Mouse (Mus musculus) neural tube, embryonic 11.5 days (tissue): ENCODE data around the gene Scarb1. TPM values are rescaled to one million over a fixed set of nuclear protein-coding genes. Genes with fewer than 3 reads are reported as not detected.

Experiments
- ATAC-seq: fragments of 200-750 bp; cut with Nextera tagmentation; 2 replicates; pipeline ENCODE4 v1.8.0; 2017; ENCODE audit warnings: moderate number of reproducible peaks, mild to moderate bottlenecking, moderate TSS enrichment, moderate library complexity; ENCODE audit not compliant: insufficient read depth, low FRiP score, low TSS enrichment
- DNase-seq: peaks from one replicate; pipeline ENCODE4 v3.0.0-alpha.2; 2015; ENCODE audit warnings: low spot score
- H3K27ac ChIP-seq: fragments of 300-500 bp; sonication (generic); 2 replicates; pipeline ENCODE4 v1.5.1; 2014; ENCODE audit warnings: low read depth, mild to moderate bottlenecking, low read length
- H3K27me3 ChIP-seq: fragments of 300-500 bp; sonication (generic); 2 replicates; pipeline ENCODE4 v1.6.1; 2014; ENCODE audit warnings: mild to moderate bottlenecking, low read length, mixed read lengths; ENCODE audit not compliant: control insufficient read depth, insufficient read depth
- H3K36me3 ChIP-seq: fragments of 300-500 bp; sonication (generic); 2 replicates; pipeline ENCODE4 v1.6.1; 2014; ENCODE audit warnings: mild to moderate bottlenecking, low read length, moderate library complexity, mixed read lengths; ENCODE audit not compliant: control insufficient read depth, insufficient read depth
- H3K4me1 ChIP-seq: fragments of 300-500 bp; sonication (generic); 2 replicates; pipeline ENCODE4 v1.6.1; 2014; ENCODE audit warnings: low read length, mixed read lengths; ENCODE audit not compliant: control insufficient read depth, insufficient read depth
- H3K4me2 ChIP-seq: fragments of 300-500 bp; sonication (generic); 2 replicates; pipeline ENCODE4 v1.6.1; 2014; ENCODE audit warnings: low read depth, mild to moderate bottlenecking, moderate library complexity
- H3K4me3 ChIP-seq: fragments of 300-500 bp; sonication (generic); 2 replicates; pipeline ENCODE4 v1.5.1; 2014; ENCODE audit warnings: low read depth, low read length
- H3K9ac ChIP-seq: fragments of 300-500 bp; sonication (generic); 2 replicates; pipeline ENCODE4 v1.6.1; 2014; ENCODE audit warnings: mild to moderate bottlenecking, low read length
- H3K9me3 ChIP-seq: fragments of 300-500 bp; sonication (generic); 2 replicates; pipeline ENCODE4 v1.6.1; 2016; ENCODE audit warnings: low read length; ENCODE audit not compliant: control insufficient read depth
- WGBS: fragments of 180-500 bp; shearing (Covaris S2); extraction: QIAGEN DNeasy Blood & Tissue Kit; methylation state at CpG from one replicate; pipeline ENCODE4 v1.1.7; 2014; 5-methylcytosine and 5-hydroxymethylcytosine counted together
- polyA plus RNA-seq: library from polyadenylated mRNA; unstranded; fragments of >200 nt; fragmentation: Nextera tagmentation; extraction: Ambion mirVana; gene quantifications from 2 replicates; pipeline ENCODE4 v1.2.1, GENCODE M21; 2014

The Scarb1 gene
- polyA plus RNA-seq, 1 experiment from 2014 or later = 22.2 TPM

DNA sequence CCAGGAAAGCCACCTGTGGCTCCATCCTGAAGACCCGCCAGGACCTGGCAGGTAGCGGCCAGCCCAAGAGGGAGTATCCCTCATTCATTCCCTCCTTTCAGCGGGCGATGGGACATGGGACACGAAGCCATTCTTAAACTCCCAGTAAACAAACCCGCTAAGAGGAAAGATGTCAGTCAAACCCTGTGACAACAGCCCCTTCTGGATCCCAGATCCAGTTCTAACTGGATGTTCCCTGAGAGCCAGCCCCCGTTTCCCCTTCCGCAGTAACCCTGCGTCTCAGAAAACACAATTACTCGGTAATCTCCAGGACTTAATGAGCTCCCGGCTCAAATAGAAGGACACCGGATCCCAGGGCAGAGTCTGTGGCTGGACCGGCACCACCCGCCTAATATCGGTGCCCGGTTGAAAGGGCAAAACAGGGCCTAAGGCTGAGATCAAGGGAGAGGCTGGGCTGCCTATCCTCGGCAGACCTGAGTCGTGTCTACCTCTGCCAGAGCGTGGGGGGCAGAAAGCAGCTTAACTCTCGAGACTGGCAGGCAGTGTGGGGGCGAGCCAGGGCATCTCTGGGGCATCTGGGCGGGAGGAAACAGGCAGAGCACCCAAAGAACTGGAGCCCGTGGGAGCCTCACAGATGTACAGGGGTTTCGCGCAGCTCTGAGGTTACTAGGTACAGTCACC lies 903 bp downstream of the Scarb1 start:
- H3K27ac ChIP-seq = no peak overlapping the region
- DNase-seq = peak; percentile 27
- H3K9me3 ChIP-seq = no peaks in the 10 kb centered on the region
- peak overlapping the region; percentile 62 for H3K4me3 ChIP-seq
- H3K4me1 ChIP-seq = peaks cover 15% of the 10 kb centered on the region; the same call in 1 of the 2 replicates
- peak overlapping the region; percentile 95 for H3K4me2 ChIP-seq
- 1% methylated on average over 25 of the region's 25 CpGs for WGBS
- H3K9ac ChIP-seq = peak overlapping the region; percentile 56
- no peak for ATAC-seq
- H3K36me3 ChIP-seq = no peaks in the 10 kb centered on the region
- 0 out of 2 replicates have a peak, but pooled peaks cover 3% of the 10 kb centered on the region for H3K27me3 ChIP-seq

DNA sequence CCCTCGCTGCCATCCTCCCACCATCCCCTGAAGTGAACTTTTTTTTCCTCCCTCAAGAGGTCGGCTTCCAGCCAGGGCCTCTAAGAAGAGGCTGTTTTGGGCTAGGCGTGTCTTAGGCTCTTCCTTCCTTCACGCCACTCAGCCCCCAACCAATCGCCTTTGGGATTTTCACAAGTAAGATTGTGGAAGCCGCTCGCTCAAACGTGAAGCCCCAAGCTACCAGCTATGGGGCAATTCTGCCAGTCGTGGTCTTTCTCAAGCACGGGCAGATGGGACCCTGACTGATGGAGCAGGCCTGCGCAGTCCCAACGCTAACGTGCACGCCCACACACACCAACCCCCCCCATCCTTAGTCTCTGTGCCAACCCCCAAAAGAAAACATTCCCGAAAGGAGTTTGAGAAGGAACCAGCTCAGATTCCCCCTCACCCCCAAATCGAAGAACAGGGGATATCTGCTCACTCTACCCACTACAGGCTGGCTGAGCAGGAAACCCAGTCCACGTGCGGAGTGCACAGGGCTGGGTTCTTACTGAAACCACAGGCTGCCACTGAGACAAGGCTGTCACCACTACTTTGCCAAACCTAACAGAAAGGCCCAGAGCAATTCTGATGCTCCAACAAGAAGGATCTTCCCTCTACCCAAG lies 1.7 kb downstream of the Scarb1 start:
- DNase-seq (peak; percentile 40), ATAC-seq (no peak)
- Histone ChIP-seq H3K9ac (no peak overlapping the region), H3K27ac (no peak overlapping the region), H3K4me2 (peak overlapping the region; percentile 95), H3K4me1 (peaks cover 15% of the 10 kb centered on the region; the same call in 1 of the 2 replicates), H3K27me3 (0 out of 2 replicates have a peak, but pooled peaks cover 3% of the 10 kb centered on the region), H3K36me3 (no peaks in the 10 kb centered on the region), H3K4me3 (peak overlapping the region; percentile 62), H3K9me3 (no peaks in the 10 kb centered on the region)
- 2% methylated on average over 18 of the region's 18 CpGs for WGBS

- Histone ChIP-seq H3K9ac (no peak overlapping the region), H3K4me1 (peaks cover 15% of the 10 kb centered on the region; the same call in 1 of the 2 replicates), H3K9me3 (no peaks in the 10 kb centered on the region), H3K27ac (no peak overlapping the region), H3K4me3 (no peak overlapping the region), H3K36me3 (no peaks in the 10 kb centered on the region), H3K27me3 (0 out of 2 replicates have a peak, but pooled peaks cover 3% of the 10 kb centered on the region), H3K4me2 (no peak overlapping the region)
- WGBS = 81% methylated on average over 7 of the region's 7 CpGs
- no peak for ATAC-seq
- DNase-seq = no peak
Observed at GRCm38 (mm10) chr5:125337526-125337925, 3.4 kb downstream of the Scarb1 start.

DNA sequence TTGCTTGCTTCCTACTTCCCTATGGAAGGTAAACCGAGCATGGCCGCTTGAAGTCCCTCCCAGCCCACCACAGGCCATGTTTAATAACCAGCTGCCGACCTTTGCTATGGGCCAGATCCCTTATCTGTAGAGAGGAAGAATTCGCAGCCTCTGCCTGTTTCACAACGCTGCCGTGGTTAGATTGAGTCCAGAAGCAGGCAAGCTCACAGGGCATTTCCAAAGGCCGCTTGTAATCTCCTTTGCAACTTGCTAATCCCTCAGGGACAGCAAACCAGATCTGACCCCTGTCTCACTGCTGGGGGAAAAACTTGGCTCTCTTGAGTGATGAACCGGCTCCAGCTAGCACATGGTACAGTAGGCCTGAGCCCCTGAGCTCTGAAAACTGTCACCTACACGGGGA lies 3.9 kb downstream of the Scarb1 start:
- Histone ChIP-seq H3K9me3 (no peaks in the 10 kb centered on the region), H3K4me1 (peaks cover 15% of the 10 kb centered on the region; the same call in 1 of the 2 replicates), H3K36me3 (no peaks in the 10 kb centered on the region), H3K4me2 (no peak overlapping the region), H3K9ac (no peak overlapping the region), H3K27ac (no peak overlapping the region), H3K4me3 (no peak overlapping the region), H3K27me3 (0 out of 2 replicates have a peak, but pooled peaks cover 3% of the 10 kb centered on the region)
- ATAC-seq (no peak), DNase-seq (no peak)
- WGBS = 71% methylated on average over 9 of the region's 9 CpGs

- Histone ChIP-seq H3K4me1 (no peaks in the 10 kb centered on the region), H3K4me2 (no peak overlapping the region), H3K27ac (no peak overlapping the region), H3K9ac (no peak overlapping the region), H3K27me3 (no peaks in the 10 kb centered on the region), H3K36me3 (no peaks in the 10 kb centered on the region), H3K4me3 (no peak overlapping the region), H3K9me3 (no peaks in the 10 kb centered on the region)
- no peak for ATAC-seq
- DNase-seq = no peak
- WGBS = 80% methylated on average over 6 of the region's 6 CpGs
Observed at GRCm38 (mm10) chr5:125333009-125333408, 7.9 kb downstream of the Scarb1 start.

GRCm38 (mm10) chr5:125332333-125332732 lies 8.6 kb downstream of the Scarb1 start:
- H3K4me3 ChIP-seq = no peak overlapping the region
- H3K36me3 ChIP-seq = no peaks in the 10 kb centered on the region
- no peaks in the 10 kb centered on the region for H3K4me1 ChIP-seq
- DNase-seq (no peak), ATAC-seq (no peak)
- H3K4me2 ChIP-seq = no peak overlapping the region
- H3K9me3 ChIP-seq = no peaks in the 10 kb centered on the region
- no peak overlapping the region for H3K27ac ChIP-seq
- 91% methylated on average over 4 of the region's 4 CpGs for WGBS
- H3K9ac ChIP-seq = no peak overlapping the region
- no peaks in the 10 kb centered on the region for H3K27me3 ChIP-seq

DNA sequence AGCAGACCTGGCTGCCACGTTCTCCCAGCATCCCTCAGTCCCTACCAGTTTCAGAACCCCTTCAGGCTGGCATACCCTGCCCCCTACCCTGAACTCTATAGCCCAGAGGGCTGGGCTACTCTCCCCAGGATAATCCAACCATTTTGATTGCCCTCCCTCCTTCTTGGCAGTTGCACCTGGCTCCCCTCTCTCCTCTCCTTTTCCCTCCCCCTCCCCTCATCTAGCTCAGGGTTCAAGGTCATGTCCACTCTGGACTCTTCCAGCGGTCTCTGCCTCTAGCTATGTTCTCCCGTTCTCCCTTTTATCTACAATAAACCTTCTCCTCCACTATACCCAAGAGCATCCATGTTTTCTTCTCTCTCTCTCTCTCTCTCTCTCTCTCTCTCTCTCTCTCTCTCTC lies 9.1 kb downstream of the Scarb1 start:
- H3K27ac ChIP-seq = no peak overlapping the region
- WGBS = 50% methylated on average over 3 of the region's 3 CpGs
- no peak for ATAC-seq
- no peak for DNase-seq
- no peaks in the 10 kb centered on the region for H3K9me3 ChIP-seq
- H3K9ac ChIP-seq = no peak overlapping the region
- no peaks in the 10 kb centered on the region for H3K36me3 ChIP-seq
- H3K4me1 ChIP-seq = no peaks in the 10 kb centered on the region
- H3K27me3 ChIP-seq = no peaks in the 10 kb centered on the region
- H3K4me2 ChIP-seq = no peak overlapping the region
- no peak overlapping the region for H3K4me3 ChIP-seq

DNA sequence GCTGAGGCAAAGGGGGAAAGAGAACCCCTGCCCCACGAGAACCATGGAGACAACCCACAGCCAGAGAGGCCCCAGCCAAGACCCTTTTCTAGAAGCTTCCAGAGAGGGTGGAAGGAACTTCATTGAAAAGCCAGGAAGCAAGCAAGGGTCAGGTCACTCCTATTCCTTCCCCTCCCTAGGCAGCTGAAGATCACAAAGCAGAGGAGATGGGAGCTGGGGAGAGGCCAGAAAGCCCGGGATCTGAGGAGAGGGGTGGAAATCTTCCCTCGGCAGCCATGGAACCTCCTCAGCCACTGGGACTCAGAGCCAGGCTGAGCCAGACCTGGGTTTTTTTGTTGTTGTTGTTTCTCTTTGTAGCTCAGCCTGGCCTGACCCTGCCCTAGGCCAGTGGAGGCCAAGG lies 9.8 kb downstream of the Scarb1 start:
- H3K4me2 ChIP-seq = no peak overlapping the region
- no peaks in the 10 kb centered on the region for H3K9me3 ChIP-seq
- H3K27ac ChIP-seq = no peak overlapping the region
- H3K4me1 ChIP-seq = no peaks in the 10 kb centered on the region
- DNase-seq (no peak), ATAC-seq (no peak)
- no peak overlapping the region for H3K9ac ChIP-seq
- H3K27me3 ChIP-seq = no peaks in the 10 kb centered on the region
- H3K4me3 ChIP-seq = no peak overlapping the region
- 54% methylated on average over 3 of the region's 3 CpGs for WGBS
- no peaks in the 10 kb centered on the region for H3K36me3 ChIP-seq

DNA sequence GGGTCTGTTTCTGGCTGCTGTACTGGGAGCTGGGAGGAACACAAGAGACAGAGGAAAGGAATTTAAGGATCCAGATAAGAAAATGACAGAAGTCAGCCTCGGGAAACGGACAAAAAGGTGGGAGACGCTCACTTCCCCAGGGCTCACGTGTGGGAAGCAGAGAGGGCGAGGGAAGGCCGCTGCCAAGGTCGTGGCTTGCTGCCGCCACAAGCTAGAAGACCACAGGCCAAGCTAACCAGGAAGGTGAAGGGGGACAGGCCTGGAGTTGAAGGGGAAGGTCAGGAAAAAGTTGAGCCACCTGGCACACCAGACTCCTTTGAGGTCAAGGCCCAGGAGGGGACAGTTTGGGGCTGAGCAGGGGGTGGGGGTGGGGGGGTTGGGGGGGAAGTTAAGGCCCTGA lies 10.2 kb downstream of the Scarb1 start:
- H3K27ac ChIP-seq = no peak overlapping the region
- H3K9me3 ChIP-seq = no peaks in the 10 kb centered on the region
- WGBS = 76% methylated on average over 8 of the region's 8 CpGs
- no peaks in the 10 kb centered on the region for H3K4me1 ChIP-seq
- no peaks in the 10 kb centered on the region for H3K36me3 ChIP-seq
- ATAC-seq (no peak), DNase-seq (no peak)
- H3K4me2 ChIP-seq = no peak overlapping the region
- no peaks in the 10 kb centered on the region for H3K27me3 ChIP-seq
- H3K9ac ChIP-seq = no peak overlapping the region
- no peak overlapping the region for H3K4me3 ChIP-seq
